Mouse (Mus musculus) CH12.LX (cell line): ENCODE data around the gene Adap1. TPM values are rescaled to one million over a fixed set of nuclear protein-coding genes. Genes with fewer than 3 reads are reported as not detected.
A peak's percentile ranks its signal among the peaks of the same experiment; 100 is the strongest.

Experiments used
- DNase-seq: peaks from one replicate; pipeline ENCODE4 v3.0.0-alpha.2; 2013; ENCODE audit errors: extremely low read depth
- H3K27ac ChIP-seq: 2 replicates; pipeline ENCODE4 v1.5.1; 2012; ENCODE audit warnings: low read depth, mild to moderate bottlenecking, control low read depth, moderate library complexity; ENCODE audit not compliant: insufficient read depth
- H3K27me3 ChIP-seq: replicated peaks from 2 replicates; pipeline ENCODE3; 2012; ENCODE audit warnings: inconsistent platforms
- H3K36me3 ChIP-seq, 2 experiments: replicated peaks in 1 of 2; 2 replicates each; pipeline versions ENCODE3 to v1.6.1; 2012; ENCODE audit warnings: inconsistent platforms in 1 of 2, low read length in 1 of 2, mild to moderate bottlenecking in 1 of 2, mixed read lengths in 1 of 2, moderate library complexity in 1 of 2; ENCODE audit not compliant: control insufficient read depth in 1 of 2, insufficient read depth in 1 of 2
- H3K4me1 ChIP-seq, 2 experiments: 2 replicates each; pipeline ENCODE4 v1.6.1; 2012; ENCODE audit warnings: inconsistent platforms in 1 of 2, moderate library complexity in 1 of 2; ENCODE audit not compliant: insufficient read depth in 2 of 2, control insufficient read depth in 1 of 2
- H3K4me2 ChIP-seq: 2 replicates; pipeline ENCODE4 v1.6.1; 2012; ENCODE audit warnings: low read depth, mild to moderate bottlenecking, control low read depth; ENCODE audit not compliant: poor library complexity, insufficient read depth, severe bottlenecking
- H3K4me3 ChIP-seq, 3 experiments: fragments of 150-350 bp in 1 of 3; sonication (generic) in 1 of 3; replicated peaks in 1 of 3; 2 replicates each; pipeline versions ENCODE3 to v1.5.1; 2011 to 2012; ENCODE audit warnings: low read depth in 2 of 3, low read length in 2 of 3, mild to moderate bottlenecking in 2 of 3, moderate library complexity in 2 of 3, control low read depth in 1 of 3, improper control_type of control experiment in 1 of 3, inconsistent platforms in 1 of 3, mixed read lengths in 1 of 3; ENCODE audit not compliant: poor library complexity in 1 of 3
- H3K79me2 ChIP-seq: replicated peaks from 2 replicates; pipeline ENCODE4 v1.6.1; 2012; ENCODE audit warnings: mild to moderate bottlenecking, moderate library complexity; ENCODE audit not compliant: control insufficient read depth, poor library complexity, insufficient read depth, severe bottlenecking; ENCODE audit errors: extremely low read depth
- H3K9ac ChIP-seq: 2 replicates; pipeline ENCODE4 v1.6.1; 2012; ENCODE audit warnings: low read depth, mild to moderate bottlenecking, control low read depth, moderate library complexity; ENCODE audit not compliant: insufficient read depth
- H3K9me3 ChIP-seq: replicated peaks from 2 replicates; pipeline ENCODE3; 2012; ENCODE audit warnings: low read length, inconsistent platforms, mixed read lengths
- BHLHE40 ChIP-seq: IDR thresholded peaks from 2 replicates; pipeline ENCODE4 v1.6.1; 2011; ENCODE audit warnings: mild to moderate bottlenecking, low read depth, low read length, improper control_type of control experiment
- CHD2 ChIP-seq: IDR thresholded peaks from 2 replicates; pipeline ENCODE4 v1.6.1; 2011; ENCODE audit warnings: low read length, improper control_type of control experiment
- E2F4 ChIP-seq: IDR thresholded peaks from 2 replicates; pipeline ENCODE4 v1.6.1; 2011; ENCODE audit warnings: low read depth, low read length, improper control_type of control experiment; ENCODE audit not compliant: insufficient replicate concordance
- ELF1 ChIP-seq: IDR thresholded peaks from 2 replicates; pipeline ENCODE4 v1.6.1; 2014; ENCODE audit warnings: low read depth, mild to moderate bottlenecking, inconsistent platforms, low read length, improper control_type of control experiment
- EP300 ChIP-seq: IDR thresholded peaks from 2 replicates; pipeline ENCODE4 v1.6.1; 2011; ENCODE audit warnings: low read length, improper control_type of control experiment
- ETS1 ChIP-seq: conservative IDR thresholded peaks from 2 replicates; pipeline ENCODE4 v1.6.1; 2012; ENCODE audit warnings: low read depth, mild to moderate bottlenecking, inconsistent platforms, low read length, improper control_type of control experiment, moderate library complexity
- GABPA ChIP-seq: IDR thresholded peaks from 2 replicates; pipeline ENCODE4 v1.6.1; 2012; ENCODE audit warnings: low read depth, low read length, improper control_type of control experiment, inconsistent platforms; ENCODE audit not compliant: insufficient replicate concordance
- IRF4 ChIP-seq: IDR thresholded peaks from 2 replicates; pipeline ENCODE4 v1.6.1; 2014; ENCODE audit warnings: low read depth, mild to moderate bottlenecking, inconsistent platforms, low read length, improper control_type of control experiment
- JUN ChIP-seq: IDR thresholded peaks from 2 replicates; pipeline ENCODE4 v1.6.1; 2011; ENCODE audit warnings: low read depth, mild to moderate bottlenecking, low read length, improper control_type of control experiment, moderate library complexity; ENCODE audit not compliant: insufficient read depth
- JUND ChIP-seq: conservative IDR thresholded peaks from 2 replicates; pipeline ENCODE4 v1.6.1; 2011; ENCODE audit warnings: low read depth, low read length, improper control_type of control experiment
- KAT2A ChIP-seq: IDR thresholded peaks from 2 replicates; pipeline ENCODE4 v1.6.1; 2012; ENCODE audit warnings: low read length, improper control_type of control experiment, inconsistent platforms; ENCODE audit not compliant: insufficient replicate concordance
- MAFK ChIP-seq: IDR thresholded peaks from 2 replicates; pipeline ENCODE4 v1.6.1; 2011; ENCODE audit warnings: low read length, improper control_type of control experiment; ENCODE audit not compliant: insufficient replicate concordance
- MAX ChIP-seq: IDR thresholded peaks from 2 replicates; pipeline ENCODE4 v1.6.1; 2011; ENCODE audit warnings: low read length, improper control_type of control experiment
- MAZ ChIP-seq: IDR thresholded peaks from 2 replicates; pipeline ENCODE4 v1.6.1; 2012; ENCODE audit warnings: low read depth, mild to moderate bottlenecking, inconsistent platforms, low read length, improper control_type of control experiment, moderate library complexity
- MEF2A ChIP-seq: IDR thresholded peaks from 2 replicates; pipeline ENCODE4 v1.6.1; 2014; ENCODE audit warnings: low read depth, mild to moderate bottlenecking, inconsistent platforms, low read length, improper control_type of control experiment, borderline replicate concordance
- MXI1 ChIP-seq: IDR thresholded peaks from 2 replicates; pipeline ENCODE4 v1.6.1; 2011; ENCODE audit warnings: mild to moderate bottlenecking, low read depth, low read length, improper control_type of control experiment
- MYC ChIP-seq: IDR thresholded peaks from 2 replicates; pipeline ENCODE4 v1.6.1; 2011; ENCODE audit warnings: low read depth, mild to moderate bottlenecking, improper control_type of control experiment, low read length
- NRF1 ChIP-seq: IDR thresholded peaks from 2 replicates; pipeline ENCODE4 v1.6.1; 2014; ENCODE audit warnings: low read depth, mild to moderate bottlenecking, inconsistent platforms, low read length, improper control_type of control experiment, moderate library complexity
- POLR2A ChIP-seq: IDR thresholded peaks from 2 replicates; pipeline ENCODE4 v1.6.1; 2011; ENCODE audit warnings: low read depth, mild to moderate bottlenecking, improper control_type of control experiment, low read length
- RAD21 ChIP-seq: IDR thresholded peaks from 2 replicates; pipeline ENCODE4 v1.6.1; 2011; ENCODE audit warnings: low read depth, mild to moderate bottlenecking, low read length, improper control_type of control experiment, moderate library complexity
- RCOR1 ChIP-seq: conservative IDR thresholded peaks from 2 replicates; pipeline ENCODE4 v1.6.1; 2012; ENCODE audit warnings: low read depth, mild to moderate bottlenecking, inconsistent platforms, low read length, improper control_type of control experiment
- SIN3A ChIP-seq: IDR thresholded peaks from 2 replicates; pipeline ENCODE4 v1.6.1; 2012; ENCODE audit warnings: low read length, improper control_type of control experiment, inconsistent platforms
- SMC3 ChIP-seq: IDR thresholded peaks from 2 replicates; pipeline ENCODE4 v1.6.1; 2011; ENCODE audit warnings: low read depth, low read length, improper control_type of control experiment
- TBP ChIP-seq: conservative IDR thresholded peaks from 2 replicates; pipeline ENCODE4 v1.6.1; 2011; ENCODE audit warnings: low read depth, low read length, improper control_type of control experiment
- TCF12 ChIP-seq: IDR thresholded peaks from 2 replicates; pipeline ENCODE4 v1.6.1; 2014; ENCODE audit warnings: low read depth, mild to moderate bottlenecking, inconsistent platforms, low read length, improper control_type of control experiment
- USF1 ChIP-seq: IDR thresholded peaks from 2 replicates; pipeline ENCODE4 v1.6.1; 2014; ENCODE audit warnings: low read depth, mild to moderate bottlenecking, inconsistent platforms, low read length, improper control_type of control experiment
- USF2 ChIP-seq: conservative IDR thresholded peaks from 2 replicates; pipeline ENCODE4 v1.6.1; 2011; ENCODE audit warnings: low read depth, low read length, improper control_type of control experiment
- ZC3H11A ChIP-seq: IDR thresholded peaks from 2 replicates; pipeline ENCODE4 v1.6.1; 2012; ENCODE audit warnings: low read depth, mild to moderate bottlenecking, inconsistent platforms, low read length, improper control_type of control experiment
- ZKSCAN1 ChIP-seq: IDR thresholded peaks from 2 replicates; pipeline ENCODE4 v1.6.1; 2012; ENCODE audit warnings: low read depth, inconsistent platforms, low read length, improper control_type of control experiment, borderline replicate concordance
- ZMIZ1 ChIP-seq: IDR thresholded peaks from 2 replicates; pipeline ENCODE4 v1.6.1; 2012; ENCODE audit warnings: low read depth, mild to moderate bottlenecking, inconsistent platforms, low read length, improper control_type of control experiment
- ZNF384 ChIP-seq: IDR thresholded peaks from 2 replicates; pipeline ENCODE4 v1.6.1; 2012; ENCODE audit warnings: low read depth, low read length, improper control_type of control experiment, inconsistent platforms
- dilution Hi-C: fragments of 300-500 bp; cut with MboI; formaldehyde crosslinking; loops from 2 replicates; pipeline ENCODE4 v1.14.3; 2020; ENCODE audit warnings: low sequenced_read_pairs; ENCODE audit not compliant: extremely low pct_unique_long_range_greater_than_20kb, extremely low pct_ligation_motif_present
- in situ Hi-C: fragments of 300-500 bp; cut with MboI; formaldehyde crosslinking; loops from 3 replicates; pipeline ENCODE4 v1.14.3; 2019; ENCODE audit warnings: low sequenced_read_pairs, low pct_ligation_motif_present, low pct_unique_long_range_greater_than_20kb, mixed read lengths
- polyA plus RNA-seq: library from polyadenylated mRNA; unstranded; fragments of >175 nt; gene quantifications from 2 replicates; pipeline ENCODE4 v1.2.1, GENCODE M21; 2012; ENCODE audit warnings: low read depth; ENCODE audit not compliant: insufficient read length
- total RNA-seq, 2 experiments: library from RNA; depleted of rRNA; stranded (reverse); fragments of 300-350 nt in 1 of 2; fragments of >200 nt in 1 of 2; gene quantifications; 2 replicates each; pipeline ENCODE4 v1.2.3; 2012 to 2014

Gene Adap1
- total and polyA plus RNA-seq, 3 experiments, result 53.9 to 73.2 (median 70.7) TPM

GRCm38 (mm10) chr5:139303646-139304061, 21.8 kb downstream of the Adap1 start:
- H3K4me1 ChIP-seq, result peaks cover 45 to 83% of the 10 kb centered on the region in 2 experiments
- dilution Hi-C loops, result no loop called here
- in situ Hi-C loops, result no loop called here

GRCm38 (mm10) chr5:139302101-139302500, 23.3 kb downstream of the Adap1 start:
- H3K4me1 ChIP-seq, result peaks cover 52 to 90% of the 10 kb centered on the region in 2 experiments
- in situ Hi-C loops (no loop called here), dilution Hi-C loops (no loop called here)
- H3K4me3 ChIP-seq, result no peak overlapping the region
- no peak overlapping the region for H3K9ac ChIP-seq
- peak overlapping the region; percentile 32 for H3K27ac ChIP-seq
- H3K27me3 ChIP-seq, result no peaks in the 10 kb centered on the region
- H3K9me3 ChIP-seq, result peaks cover 10% of the 10 kb centered on the region
- no peaks in the 10 kb centered on the region for H3K79me2 ChIP-seq
- H3K4me2 ChIP-seq, result no peak overlapping the region
- H3K36me3 ChIP-seq, result peaks cover 18 to 41% of the 10 kb centered on the region in 2 experiments
- DNase-seq, result no peak
- TF ChIP-seq JUN, result no peak
- TF ChIP-seq KAT2A, result no peak
- no peak for TF ChIP-seq ZC3H11A
- TF ChIP-seq CHD2, result no peak
- no peak for TF ChIP-seq EP300
- no peak for TF ChIP-seq MXI1
- no peak for TF ChIP-seq GABPA
- TF ChIP-seq TCF12, result no peak
- no peak for TF ChIP-seq ZKSCAN1
- TF ChIP-seq ZNF384, result no peak

More at GRCm38 (mm10) chr5:139303646-139304061, 21.8 kb downstream of the Adap1 start:
- peak; percentile 98 for TF ChIP-seq ETS1
- TF ChIP-seq SMC3, result peak; percentile 22
- TF ChIP-seq RAD21, result no peak; the same call in none of the 2 replicates
- TF ChIP-seq POLR2A, result no peak
- peak; percentile 99 for TF ChIP-seq BHLHE40
- peak; percentile 97 for TF ChIP-seq JUN
- peak; percentile 98 for TF ChIP-seq MEF2A
- peak; percentile 93 for TF ChIP-seq MAZ
- peak; percentile 96 for TF ChIP-seq SIN3A
- TF ChIP-seq RCOR1, result peak; percentile 100
- peak; percentile 98 for TF ChIP-seq JUND
- TF ChIP-seq ELF1, result peak; percentile 31; the same call in 1 of the 2 replicates
- TF ChIP-seq MXI1, result peak; percentile 81
- TF ChIP-seq USF1, result no peak
- TF ChIP-seq EP300, result peak; percentile 100
- peak; percentile 97 for TF ChIP-seq MYC
- peak; percentile 99 for TF ChIP-seq IRF4
- TF ChIP-seq MAFK, result peak; percentile 96
- TF ChIP-seq MAX, result peak; percentile 90; the same call in 1 of the 2 replicates
- no peak for TF ChIP-seq ZMIZ1
- no peak for TF ChIP-seq ZKSCAN1
- TF ChIP-seq USF2, result no peak
- no peak for TF ChIP-seq E2F4
- no peak for TF ChIP-seq NRF1
- peak; percentile 99 for TF ChIP-seq TCF12
- 0 out of 2 replicates have a peak, but pooled peaks have one; percentile 12 for TF ChIP-seq TBP
- TF ChIP-seq KAT2A, result no peak
- TF ChIP-seq ZNF384, result peak; percentile 97
- TF ChIP-seq CHD2, result peak; percentile 92
- TF ChIP-seq, all 38 proteins: peak for 20
- Histone ChIP-seq H3K79me2 (peaks cover 8% of the 10 kb centered on the region; the same call in 1 of the 2 replicates), H3K4me2 (peak overlapping the region; percentile 49), H3K4me3 (no peak overlapping the region), H3K9me3 (peaks cover 16% of the 10 kb centered on the region), H3K27ac (peak overlapping the region; percentile 98), H3K36me3 (peaks cover 25 to 45% of the 10 kb centered on the region in 2 experiments), H3K27me3 (no peaks in the 10 kb centered on the region), H3K9ac (peak overlapping the region; percentile 48)
- peak; percentile 96 for DNase-seq
